Mouse (Mus musculus): ENCODE results near the gene Krt2. TPM values are rescaled to one million over a fixed set of nuclear protein-coding genes. Genes with fewer than 3 reads are reported as not detected.

Krt2 gene
- total and polyA plus RNA-seq, 2 experiments from 2014 or later = not detected

GRCm38 (mm10) chr15:101772711-101773081, 45.3 kb downstream of the Krt2 start:
- Histone ChIP-seq H3K9ac (replicated peaks; ENCODE audit: low read depth, low read length) (no peak overlapping the region), H3K27me3 (ENCODE audit: control insufficient read depth, insufficient read depth, low read length) (peaks cover 19% of the 10 kb centered on the region; the same call in 1 of the 2 replicates), H3K4me1 (ENCODE audit: control insufficient read depth, insufficient read depth) (no peaks in the 10 kb centered on the region), H3K9me3 (replicated peaks; ENCODE audit: control insufficient read depth, low read length) (no peaks in the 10 kb centered on the region), H3K27ac (ENCODE audit: low read depth) (no peak overlapping the region), H3K36me3 (replicated peaks; ENCODE audit: control insufficient read depth, insufficient read depth, low read length) (no peaks in the 10 kb centered on the region), H3K4me3 (ENCODE audit: low read depth, low read length) (no peak overlapping the region), H3K4me2 (ENCODE audit: low read depth, low read length) (no peak overlapping the region)
- peak; percentile 41; the same call in 1 of the 2 replicates for ATAC-seq (ENCODE audit: insufficient read depth, low read depth)
- peak; percentile 80 for TF ChIP-seq CTCF (IDR thresholded peaks at IDR 0.05; ENCODE audit: low read depth)
- no peak for TF ChIP-seq EP300 (IDR thresholded peaks at IDR 0.05; ENCODE audit: low read depth)
- DNase-seq (ENCODE audit: low spot score) = peak; percentile 49
- WGBS = 5% methylated on average over 5 of the region's 5 CpGs

GRCm38 (mm10) chr15:101772080-101772710, 45.8 kb downstream of the Krt2 start:
- Histone ChIP-seq H3K4me3 (ENCODE audit: low read depth, low read length) (no peak overlapping the region), H3K36me3 (replicated peaks; ENCODE audit: control insufficient read depth, insufficient read depth, low read length) (no peaks in the 10 kb centered on the region), H3K4me1 (ENCODE audit: control insufficient read depth, insufficient read depth) (no peaks in the 10 kb centered on the region), H3K27ac (ENCODE audit: low read depth) (no peak overlapping the region), H3K4me2 (ENCODE audit: low read depth, low read length) (no peak overlapping the region), H3K27me3 (ENCODE audit: control insufficient read depth, insufficient read depth, low read length) (peaks cover 19% of the 10 kb centered on the region; the same call in 1 of the 2 replicates), H3K9me3 (replicated peaks; ENCODE audit: control insufficient read depth, low read length) (no peaks in the 10 kb centered on the region), H3K9ac (replicated peaks; ENCODE audit: low read depth, low read length) (no peak overlapping the region)
- WGBS = 55% methylated on average over 5 of the region's 5 CpGs
- no peak for ATAC-seq (ENCODE audit: insufficient read depth, low read depth)
- DNase-seq (ENCODE audit: low spot score) = no peak
- TF ChIP-seq CTCF (IDR thresholded peaks at IDR 0.05; ENCODE audit: low read depth) (peak; percentile 44), EP300 (IDR thresholded peaks at IDR 0.05; ENCODE audit: low read depth) (no peak)

DNA sequence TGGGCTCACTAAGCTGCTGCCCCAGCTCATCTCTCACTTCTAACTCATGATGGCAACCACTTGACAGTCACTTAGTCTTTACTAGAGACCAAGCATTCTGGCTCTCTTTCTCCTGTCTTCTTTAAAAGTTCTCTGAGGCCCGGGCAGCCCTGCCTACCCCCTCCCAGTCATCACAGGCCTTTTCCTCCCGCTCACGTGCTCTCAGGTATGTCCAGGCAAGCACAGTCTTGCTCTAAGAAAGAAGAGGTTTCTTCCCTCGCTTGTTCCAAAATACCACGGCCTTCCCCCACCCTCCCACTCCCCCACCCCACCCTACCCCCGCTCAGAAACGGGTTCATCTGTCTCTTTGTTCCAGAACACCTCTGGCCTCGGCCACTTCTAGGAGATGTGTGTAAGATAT, 47.7 kb downstream of the Krt2 start:
- no peak overlapping the region for H3K4me3 ChIP-seq (ENCODE audit: low read depth, low read length)
- no peaks in the 10 kb centered on the region for H3K9me3 ChIP-seq (replicated peaks; ENCODE audit: control insufficient read depth, low read length)
- H3K4me1 ChIP-seq (ENCODE audit: control insufficient read depth, insufficient read depth) = no peaks in the 10 kb centered on the region
- no peak for ATAC-seq (ENCODE audit: insufficient read depth, low read depth)
- H3K27me3 ChIP-seq (ENCODE audit: control insufficient read depth, insufficient read depth, low read length) = peaks cover 19% of the 10 kb centered on the region; the same call in 1 of the 2 replicates
- H3K4me2 ChIP-seq (ENCODE audit: low read depth, low read length) = no peak overlapping the region
- TF ChIP-seq EP300 (IDR thresholded peaks at IDR 0.05; ENCODE audit: low read depth) = no peak
- TF ChIP-seq CTCF (IDR thresholded peaks at IDR 0.05; ENCODE audit: low read depth) = no peak
- no peaks in the 10 kb centered on the region for H3K36me3 ChIP-seq (replicated peaks; ENCODE audit: control insufficient read depth, insufficient read depth, low read length)
- WGBS = 28% methylated on average over 8 of the region's 8 CpGs
- no peak overlapping the region for H3K27ac ChIP-seq (ENCODE audit: low read depth)
- DNase-seq (ENCODE audit: low spot score) = no peak
- H3K9ac ChIP-seq (replicated peaks; ENCODE audit: low read depth, low read length) = no peak overlapping the region

Other genes starting within 250 kb of the Krt2 start
- gene Krt75, start 244.3 kb downstream of the Krt2 start, total RNA-seq (2014; rRNA removed; ENCODE audit: low replicate concordance) = not detected in 2 replicates
- not detected in 2 replicates for gene Krt75, start 244.3 kb downstream of the Krt2 start, polyA plus RNA-seq (2015; fragmentation: Nextera tagmentation; extraction: Ambion mirVana)
- not detected in 2 replicates for gene Gm5414, start 190.0 kb downstream of the Krt2 start, total RNA-seq (2014; rRNA removed; ENCODE audit: low replicate concordance)
- not detected in 2 replicates for gene Gm5414, start 190.0 kb downstream of the Krt2 start, polyA plus RNA-seq (2015; fragmentation: Nextera tagmentation; extraction: Ambion mirVana)
- not detected in 2 replicates for gene Gm5478, start 170.8 kb downstream of the Krt2 start, total RNA-seq (2014; rRNA removed; ENCODE audit: low replicate concordance)
- gene Gm5478, start 170.8 kb downstream of the Krt2 start, polyA plus RNA-seq (2015; fragmentation: Nextera tagmentation; extraction: Ambion mirVana) = not detected in 2 replicates
- not detected in 2 replicates for gene Krt6b, start 137.9 kb downstream of the Krt2 start, total RNA-seq (2014; rRNA removed; ENCODE audit: low replicate concordance)
- 0.07 TPM in 1 of 2 replicates, not detected in the other for gene Krt6b, start 137.9 kb downstream of the Krt2 start, polyA plus RNA-seq (2015; fragmentation: Nextera tagmentation; extraction: Ambion mirVana)
- 2.8 TPM in 1 of 2 replicates, not detected in the other for gene Krt6a, start 123.9 kb downstream of the Krt2 start, total RNA-seq (2014; rRNA removed; ENCODE audit: low replicate concordance)
- not detected in 2 replicates for gene Krt6a, start 123.9 kb downstream of the Krt2 start, polyA plus RNA-seq (2015; fragmentation: Nextera tagmentation; extraction: Ambion mirVana)
- 7.4 TPM in 1 of 2 replicates, not detected in the other for gene Krt5, start 105.3 kb downstream of the Krt2 start, total RNA-seq (2014; rRNA removed; ENCODE audit: low replicate concordance)
- gene Krt5, start 105.3 kb downstream of the Krt2 start, polyA plus RNA-seq (2015; fragmentation: Nextera tagmentation; extraction: Ambion mirVana) = 0.05 TPM in 1 of 2 replicates, not detected in the other
- not detected in 2 replicates for gene Krt71, start 75.1 kb downstream of the Krt2 start, total RNA-seq (2014; rRNA removed; ENCODE audit: low replicate concordance)
- gene Krt71, start 75.1 kb downstream of the Krt2 start, polyA plus RNA-seq (2015; fragmentation: Nextera tagmentation; extraction: Ambion mirVana) = not detected in 2 replicates
- not detected in 2 replicates for gene Krt72, start 31.7 kb downstream of the Krt2 start, total RNA-seq (2014; rRNA removed; ENCODE audit: low replicate concordance)
- not detected in 2 replicates for gene Krt72, start 31.7 kb downstream of the Krt2 start, polyA plus RNA-seq (2015; fragmentation: Nextera tagmentation; extraction: Ambion mirVana)
- gene Krt73, start 15.8 kb downstream of the Krt2 start, total RNA-seq (2014; rRNA removed; ENCODE audit: low replicate concordance) = not detected in 2 replicates
- gene Krt73, start 15.8 kb downstream of the Krt2 start, polyA plus RNA-seq (2015; fragmentation: Nextera tagmentation; extraction: Ambion mirVana) = not detected in 2 replicates
- gene Krt1, start 32.6 kb upstream of the Krt2 start, total RNA-seq (2014; rRNA removed; ENCODE audit: low replicate concordance) = not detected in 2 replicates
- 0.31 TPM in 1 of 2 replicates, not detected in the other for gene Krt1, start 32.6 kb upstream of the Krt2 start, polyA plus RNA-seq (2015; fragmentation: Nextera tagmentation; extraction: Ambion mirVana)
- not detected in 2 replicates for gene Krt77, start 51.5 kb upstream of the Krt2 start, total RNA-seq (2014; rRNA removed; ENCODE audit: low replicate concordance)
- gene Krt77, start 51.5 kb upstream of the Krt2 start, polyA plus RNA-seq (2015; fragmentation: Nextera tagmentation; extraction: Ambion mirVana) = not detected in 2 replicates
- not detected in 2 replicates for gene Krt76, start 74.8 kb upstream of the Krt2 start, total RNA-seq (2014; rRNA removed; ENCODE audit: low replicate concordance)
- gene Krt76, start 74.8 kb upstream of the Krt2 start, polyA plus RNA-seq (2015; fragmentation: Nextera tagmentation; extraction: Ambion mirVana) = not detected in 2 replicates
- gene Krt4, start 106.6 kb upstream of the Krt2 start, total RNA-seq (2014; rRNA removed; ENCODE audit: low replicate concordance) = 5.4 TPM in 1 of 2 replicates, not detected in the other
- 0.12 TPM in 1 of 2 replicates, not detected in the other for gene Krt4, start 106.6 kb upstream of the Krt2 start, polyA plus RNA-seq (2015; fragmentation: Nextera tagmentation; extraction: Ambion mirVana)
- gene Krt79, start 122.2 kb upstream of the Krt2 start, total RNA-seq (2014; rRNA removed; ENCODE audit: low replicate concordance) = not detected in 2 replicates
- 0.31 and 0.44 TPM in 2 replicates for gene Krt79, start 122.2 kb upstream of the Krt2 start, polyA plus RNA-seq (2015; fragmentation: Nextera tagmentation; extraction: Ambion mirVana)
- gene Krt78, start 136.1 kb upstream of the Krt2 start, total RNA-seq (2014; rRNA removed; ENCODE audit: low replicate concordance) = not detected in 2 replicates
- gene Krt78, start 136.1 kb upstream of the Krt2 start, polyA plus RNA-seq (2015; fragmentation: Nextera tagmentation; extraction: Ambion mirVana) = not detected in 2 replicates
- gene Krt8, start 186.3 kb upstream of the Krt2 start, total RNA-seq (2014; rRNA removed; ENCODE audit: low replicate concordance) = 19.0 and 110 TPM in 2 replicates
- gene Krt8, start 186.3 kb upstream of the Krt2 start, polyA plus RNA-seq (2015; fragmentation: Nextera tagmentation; extraction: Ambion mirVana) = 7.2 and 10.0 TPM in 2 replicates
- 12.9 and 75.9 TPM in 2 replicates for gene Krt18, start 210.0 kb upstream of the Krt2 start, total RNA-seq (2014; rRNA removed; ENCODE audit: low replicate concordance)
- 15.0 and 15.3 TPM in 2 replicates for gene Krt18, start 210.0 kb upstream of the Krt2 start, polyA plus RNA-seq (2015; fragmentation: Nextera tagmentation; extraction: Ambion mirVana)

Data from heart, postnatal 0 days (tissue).